Mouse (Mus musculus) MEL (cell line): ENCODE measurements around the gene Iqschfp.

ENCODE experiments used
- HCFC1 ChIP-seq: IDR thresholded peaks from 2 replicates; pipeline ENCODE4 v1.6.1; 2012; ENCODE audit warnings: low read depth, mild to moderate bottlenecking, inconsistent platforms, low read length, improper control_type of control experiment, moderate library complexity
- SIN3A ChIP-seq: IDR thresholded peaks from 2 replicates; pipeline ENCODE4 v1.6.1; 2012; ENCODE audit warnings: low read length, improper control_type of control experiment, inconsistent platforms
- TCF12 ChIP-seq: IDR thresholded peaks from 2 replicates; pipeline ENCODE4 v1.6.1; 2014; ENCODE audit warnings: low read depth, mild to moderate bottlenecking, inconsistent platforms, low read length, improper control_type of control experiment, moderate library complexity

DNA sequence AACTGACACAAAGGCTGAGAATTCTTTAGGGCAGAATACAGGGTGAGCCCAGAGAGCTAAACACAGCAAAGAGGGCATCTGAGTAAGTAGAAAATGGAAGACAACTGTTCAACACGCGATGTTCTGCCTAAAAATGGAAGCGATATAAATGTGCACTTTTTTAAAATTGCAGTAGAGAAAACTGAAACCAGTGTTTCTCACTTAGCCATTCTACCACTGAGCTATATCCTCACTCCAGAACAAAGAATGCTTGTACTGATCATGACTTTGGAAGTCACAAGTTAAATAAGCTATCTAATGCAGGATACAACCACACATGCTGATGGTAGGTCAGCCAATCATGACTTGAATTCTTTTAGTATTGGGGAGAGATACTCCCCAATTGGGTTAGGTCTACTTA, 30.5 kb upstream of the Iqschfp start:
- TF ChIP-seq HCFC1, result no peak
- TF ChIP-seq TCF12, result no peak
- no peak for TF ChIP-seq SIN3A
